Mouse (Mus musculus) midbrain, postnatal 0 days (tissue): ENCODE results near the gene Aldh9a1. TPM values are rescaled to one million over a fixed set of nuclear protein-coding genes. Genes with fewer than 3 reads are reported as not detected.

ENCODE experiments used
- ATAC-seq: fragments of 200-750 bp; cut with Nextera tagmentation; 2 replicates; pipeline ENCODE4 v1.8.0; 2017; ENCODE audit warnings: moderate number of reproducible peaks, mild to moderate bottlenecking, moderate TSS enrichment, moderate library complexity; ENCODE audit not compliant: low FRiP score
- DNase-seq: peaks from one replicate; pipeline ENCODE4 v3.0.0-alpha.2; 2015; ENCODE audit warnings: low spot score
- H3K27ac ChIP-seq: fragments of 300-500 bp; sonication (generic); 2 replicates; pipeline ENCODE4 v1.5.1; 2014; ENCODE audit warnings: low read depth, mild to moderate bottlenecking, low read length, mixed read lengths
- H3K27me3 ChIP-seq: fragments of 300-500 bp; sonication (generic); 2 replicates; pipeline ENCODE4 v1.6.1; 2014; ENCODE audit warnings: low read length, control low read depth, mixed read lengths; ENCODE audit not compliant: insufficient read depth
- H3K36me3 ChIP-seq: fragments of 300-500 bp; sonication (generic); 2 replicates; pipeline ENCODE4 v1.6.1; 2014; ENCODE audit warnings: low read length, control low read depth, mixed read lengths; ENCODE audit not compliant: insufficient read depth
- H3K4me1 ChIP-seq: fragments of 300-500 bp; sonication (generic); 2 replicates; pipeline ENCODE4 v1.6.1; 2014; ENCODE audit warnings: mild to moderate bottlenecking, control low read depth, antibody characterized with exemption, low read length, mixed read lengths; ENCODE audit not compliant: insufficient read depth
- H3K4me2 ChIP-seq: fragments of 300-500 bp; sonication (generic); 2 replicates; pipeline ENCODE4 v1.6.1; 2014; ENCODE audit warnings: low read depth, mild to moderate bottlenecking, low read length, mixed read lengths; ENCODE audit not compliant: poor library complexity, severe bottlenecking
- H3K4me3 ChIP-seq: fragments of 300-500 bp; sonication (generic); 2 replicates; pipeline ENCODE4 v1.5.1; 2014; ENCODE audit warnings: low read depth, mild to moderate bottlenecking, low read length, moderate library complexity
- H3K9ac ChIP-seq: fragments of 300-500 bp; sonication (generic); replicated peaks from 2 replicates; pipeline ENCODE4 v1.6.1; 2014; ENCODE audit warnings: mild to moderate bottlenecking, low read length, moderate library complexity, mixed read lengths; ENCODE audit not compliant: poor library complexity, severe bottlenecking
- H3K9me3 ChIP-seq: fragments of 300-500 bp; sonication (generic); 2 replicates; pipeline ENCODE4 v1.6.1; 2016; ENCODE audit warnings: low read length, control low read depth
- CTCF ChIP-seq: IDR thresholded peaks from 2 replicates; pipeline ENCODE4 v1.5.1; 2016; ENCODE audit warnings: antibody characterized with exemption, mild to moderate bottlenecking
- WGBS: fragments of 180-500 bp; shearing (Covaris S2); extraction: QIAGEN DNeasy Blood & Tissue Kit; methylation state at CpG from one replicate; pipeline ENCODE4 v1.1.7; 2014; 5-methylcytosine and 5-hydroxymethylcytosine counted together
- microRNA-seq: library from miRNA; unstranded; fragments of <30 nt; microRNA quantifications from one replicate; pipeline ENCODE4, GENCODE M21; 2016; ENCODE audit warnings: borderline number of aligned reads
- polyA plus RNA-seq: library from polyadenylated mRNA; unstranded; fragments of >200 nt; fragmentation: Nextera tagmentation; extraction: Ambion mirVana; gene quantifications from 2 replicates; pipeline ENCODE4 v1.2.1, GENCODE M21; 2015
- total RNA-seq: library from RNA; depleted of rRNA; stranded (reverse); fragments of >200 nt; gene quantifications from 2 replicates; pipeline ENCODE4 v1.2.3, GENCODE M21; 2014; rRNA removed

The Aldh9a1 gene
- total and polyA plus RNA-seq, 2 experiments from 2014 or later: 12.3 to 41.5 TPM

- Histone ChIP-seq H3K4me3 (no peak overlapping the region), H3K9ac (no peak overlapping the region), H3K27ac (no peak overlapping the region), H3K36me3 (no peaks in the 10 kb centered on the region), H3K4me1 (no peaks in the 10 kb centered on the region), H3K9me3 (no peaks in the 10 kb centered on the region), H3K4me2 (no peak overlapping the region), H3K27me3 (no peaks in the 10 kb centered on the region; the same call in 1 of the 2 replicates)
- TF ChIP-seq CTCF: no peak
- ATAC-seq (no peak), DNase-seq (no peak)
- 76% methylated on average over 12 of the region's 12 CpGs for WGBS
Measured at GRCm38 (mm10) chr1:167411991-167412715, 62.4 kb downstream of the Aldh9a1 start.

DNA sequence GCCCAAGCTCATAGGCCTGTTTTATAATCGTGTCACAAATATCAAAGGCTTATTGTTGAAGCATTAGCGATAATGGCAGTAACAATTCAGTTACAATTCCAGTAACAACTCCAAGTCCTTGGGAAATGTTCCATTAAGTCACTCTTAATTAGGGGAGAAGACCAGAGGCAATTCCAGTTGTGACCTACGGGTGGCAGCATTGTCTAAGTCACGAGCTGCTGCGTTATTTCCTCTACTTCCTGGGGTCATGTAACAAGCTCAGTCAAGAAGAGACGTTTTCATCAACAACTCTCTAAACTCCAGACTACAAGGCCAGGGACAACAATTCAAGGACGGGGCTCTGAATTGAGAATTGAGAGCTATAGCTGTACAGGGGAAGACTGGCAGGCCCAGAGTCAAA lies 65.1 kb downstream of the Aldh9a1 start:
- Histone ChIP-seq H3K36me3 (no peaks in the 10 kb centered on the region), H3K9me3 (no peaks in the 10 kb centered on the region), H3K27ac (no peak overlapping the region), H3K27me3 (no peaks in the 10 kb centered on the region), H3K9ac (no peak overlapping the region), H3K4me3 (no peak overlapping the region), H3K4me2 (no peak overlapping the region), H3K4me1 (no peaks in the 10 kb centered on the region)
- ATAC-seq (0 out of 2 replicates have a peak, but pooled peaks have one; percentile 16), DNase-seq (peak; percentile 84)
- peak; percentile 97 for TF ChIP-seq CTCF
- WGBS: 2% methylated on average over 7 of the region's 7 CpGs

Small RNA genes lying within 50 kb of the gene (microRNA-seq; reads per million reads assigned to microRNA genes)
- gene Gm25911: not detected

Other genes with a start within 250 kb of the Aldh9a1 start
- gene Uck2, start 64.7 kb upstream of the Aldh9a1 start, total RNA-seq: 54.4 and 74.2 TPM in 2 replicates
- gene Uck2, start 64.7 kb upstream of the Aldh9a1 start, polyA plus RNA-seq: 32.7 and 42.7 TPM in 2 replicates
- gene Tmco1, start 41.6 kb upstream of the Aldh9a1 start, total RNA-seq: 40.7 and 52.5 TPM in 2 replicates
- gene Tmco1, start 41.6 kb upstream of the Aldh9a1 start, polyA plus RNA-seq: 74.4 and 74.9 TPM in 2 replicates
- 221 and 246 TPM in 2 replicates for gene Mgst3, start 43.9 kb downstream of the Aldh9a1 start, total RNA-seq
- 240 and 311 TPM in 2 replicates for gene Mgst3, start 43.9 kb downstream of the Aldh9a1 start, polyA plus RNA-seq
- not detected in 2 replicates for gene Lrrc52, start 116.8 kb downstream of the Aldh9a1 start, total RNA-seq
- gene Lrrc52, start 116.8 kb downstream of the Aldh9a1 start, polyA plus RNA-seq: 0.15 TPM in 1 of 2 replicates, not detected in the other
- gene Rxrg, start 248.4 kb downstream of the Aldh9a1 start, total RNA-seq: 11.2 and 11.4 TPM in 2 replicates
- gene Rxrg, start 248.4 kb downstream of the Aldh9a1 start, polyA plus RNA-seq: 12.8 and 13.8 TPM in 2 replicates